Mouse (Mus musculus): ENCODE measurements at regions not wholly inside any gene's neighbourhood (a gene's known extent, or its start where the extent isn't known, plus 50 kb on each side); places are given as distances from the start of the nearest gene placed in this dataset.
"Not testable (repeated sequence)": the region's sequence is repeated elsewhere in the genome, so short reads cannot be mapped to it uniquely, and the experiment has no call there.

DNA sequence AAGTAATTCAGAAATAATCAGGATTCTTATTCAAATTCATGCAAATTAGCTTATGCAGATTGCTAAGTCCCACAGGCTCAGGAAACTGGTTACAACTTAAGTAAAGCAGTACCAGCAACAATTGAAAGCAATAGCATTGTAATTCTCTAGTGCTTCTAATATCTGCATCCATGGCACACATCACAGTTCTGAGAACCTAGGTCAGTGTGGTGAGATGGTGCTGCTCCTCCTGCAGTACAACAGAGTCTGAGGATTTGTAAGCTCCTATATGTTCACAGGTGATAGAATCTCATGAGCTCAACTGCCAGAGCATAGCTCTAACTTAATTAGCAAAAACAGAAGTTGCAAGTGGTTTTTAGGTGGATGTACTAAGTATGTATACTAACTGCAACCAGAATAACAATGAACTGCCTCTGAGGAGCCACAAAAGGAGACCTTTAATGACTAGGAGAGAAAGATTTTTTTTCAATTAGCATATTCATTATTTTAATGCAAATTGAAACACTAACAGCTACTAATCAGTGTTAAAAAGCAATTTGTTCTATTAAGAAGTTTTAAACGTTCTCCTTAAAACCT lies 403.3 kb upstream of the Lrrc3b start:
- H3K4me1 ChIP-seq (ENCODE audit: insufficient read depth, low read length): no peaks in the 10 kb centered on the region
- H3K4me2 ChIP-seq (ENCODE audit: low read depth, low read length): no peak overlapping the region
- TF ChIP-seq CTCF (IDR thresholded peaks at IDR 0.05; ENCODE audit: low read depth): no peak
- 0 out of 2 replicates have a peak, but pooled peaks have one; percentile 35 for ATAC-seq
- 27% methylated on average over 1 of the region's 1 CpGs for WGBS
- no peaks in the 10 kb centered on the region for H3K27me3 ChIP-seq (ENCODE audit: insufficient read depth, low read length)
- H3K36me3 ChIP-seq (ENCODE audit: insufficient read depth, low read length): no peaks in the 10 kb centered on the region
- H3K9ac ChIP-seq (replicated peaks; ENCODE audit: low read length): no peak overlapping the region
- DNase-seq (ENCODE audit: low spot score): no peak
- no peak overlapping the region for H3K4me3 ChIP-seq (ENCODE audit: low read length)
- H3K9me3 ChIP-seq (ENCODE audit: low read length): no peaks in the 10 kb centered on the region
- H3K27ac ChIP-seq: no peak overlapping the region

- ATAC-seq (no peak), DNase-seq (ENCODE audit: low spot score) (no peak)
- TF ChIP-seq CTCF (IDR thresholded peaks at IDR 0.05; ENCODE audit: low read depth): no peak
- no peaks in the 10 kb centered on the region for H3K4me1 ChIP-seq (ENCODE audit: insufficient read depth, low read length)
- H3K9ac ChIP-seq (replicated peaks; ENCODE audit: low read length): no peak overlapping the region
- H3K36me3 ChIP-seq (ENCODE audit: insufficient read depth, low read length): no peaks in the 10 kb centered on the region
- H3K4me2 ChIP-seq (ENCODE audit: low read depth, low read length): no peak overlapping the region
- 70% methylated on average over 3 of the region's 3 CpGs for WGBS
- no peak overlapping the region for H3K27ac ChIP-seq
- no peak overlapping the region for H3K4me3 ChIP-seq (ENCODE audit: low read length)
- no peaks in the 10 kb centered on the region for H3K9me3 ChIP-seq (ENCODE audit: low read length)
- H3K27me3 ChIP-seq (ENCODE audit: insufficient read depth, low read length): no peaks in the 10 kb centered on the region
These were observed 380.6 kb upstream of the Ngly1 start for GRCm38 (mm10) chr14:15868520-15868919.

GRCm38 (mm10) chr14:15872013-15872412 lies 377.1 kb upstream of the Ngly1 start:
- H3K4me3 ChIP-seq (ENCODE audit: low read length): no peak overlapping the region
- no peak for TF ChIP-seq CTCF (IDR thresholded peaks at IDR 0.05; ENCODE audit: low read depth)

DNA sequence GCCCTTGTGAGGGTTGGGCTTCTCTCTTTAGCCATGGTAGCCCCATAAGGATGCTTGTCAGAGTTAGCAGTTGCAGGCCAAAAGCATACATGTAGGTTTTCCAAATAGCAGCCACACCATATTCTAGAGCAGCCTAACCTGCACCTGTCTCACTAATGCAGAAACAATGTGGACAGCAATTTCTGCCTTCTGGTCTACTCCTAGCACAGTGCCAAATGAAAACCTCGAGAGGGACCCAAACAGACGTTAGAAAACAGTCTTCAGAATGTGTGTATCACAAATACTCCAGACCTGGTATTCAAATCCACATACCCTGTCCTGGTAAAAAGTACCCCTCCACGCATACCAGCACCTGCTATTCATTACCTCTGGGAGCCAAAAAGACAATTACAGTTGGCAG lies 368.9 kb upstream of the Ngly1 start:
- Histone ChIP-seq H3K4me3 (ENCODE audit: low read length) (no peak overlapping the region), H3K27ac (no peak overlapping the region), H3K27me3 (ENCODE audit: insufficient read depth, low read length) (no peaks in the 10 kb centered on the region), H3K4me2 (ENCODE audit: low read depth, low read length) (no peak overlapping the region), H3K9me3 (ENCODE audit: low read length) (no peaks in the 10 kb centered on the region), H3K36me3 (ENCODE audit: insufficient read depth, low read length) (no peaks in the 10 kb centered on the region), H3K9ac (replicated peaks; ENCODE audit: low read length) (no peak overlapping the region), H3K4me1 (ENCODE audit: insufficient read depth, low read length) (no peaks in the 10 kb centered on the region)
- 75% methylated on average over 3 of the region's 3 CpGs for whole genome bisulfite sequencing
- no peak for ATAC-seq
- DNase-seq (ENCODE audit: low spot score): no peak
- no peak for TF ChIP-seq CTCF (IDR thresholded peaks at IDR 0.05; ENCODE audit: low read depth)

More at GRCm38 (mm10) chr14:15872013-15872412, 377.1 kb upstream of the Ngly1 start:
- 95% methylated on average over 2 of the region's 2 CpGs for WGBS
- H3K27me3 ChIP-seq (ENCODE audit: insufficient read depth, low read length): no peaks in the 10 kb centered on the region
- ATAC-seq (no peak), DNase-seq (ENCODE audit: low spot score) (no peak)
- H3K4me2 ChIP-seq (ENCODE audit: low read depth, low read length): no peak overlapping the region
- no peak overlapping the region for H3K27ac ChIP-seq
- H3K9ac ChIP-seq (replicated peaks; ENCODE audit: low read length): no peak overlapping the region
- H3K9me3 ChIP-seq (ENCODE audit: low read length): no peaks in the 10 kb centered on the region
- H3K36me3 ChIP-seq (ENCODE audit: insufficient read depth, low read length): no peaks in the 10 kb centered on the region
- H3K4me1 ChIP-seq (ENCODE audit: insufficient read depth, low read length): no peaks in the 10 kb centered on the region

GRCm38 (mm10) chr14:15881284-15881683 lies 367.8 kb upstream of the Ngly1 start:
- 74% methylated on average over 1 of the region's 1 CpGs for WGBS
- H3K9ac ChIP-seq (replicated peaks; ENCODE audit: low read length): no peak overlapping the region
- no peaks in the 10 kb centered on the region for H3K9me3 ChIP-seq (ENCODE audit: low read length)
- no peak overlapping the region for H3K4me2 ChIP-seq (ENCODE audit: low read depth, low read length)
- no peaks in the 10 kb centered on the region for H3K27me3 ChIP-seq (ENCODE audit: insufficient read depth, low read length)
- no peak overlapping the region for H3K4me3 ChIP-seq (ENCODE audit: low read length)
- TF ChIP-seq CTCF (IDR thresholded peaks at IDR 0.05; ENCODE audit: low read depth): peak; percentile 65
- H3K4me1 ChIP-seq (ENCODE audit: insufficient read depth, low read length): no peaks in the 10 kb centered on the region
- no peaks in the 10 kb centered on the region for H3K36me3 ChIP-seq (ENCODE audit: insufficient read depth, low read length)
- ATAC-seq (no peak), DNase-seq (ENCODE audit: low spot score) (peak; percentile 23)
- no peak overlapping the region for H3K27ac ChIP-seq

GRCm38 (mm10) chr14:15884641-15885340 lies 364.3 kb upstream of the Ngly1 start:
- Histone ChIP-seq H3K9ac (replicated peaks; ENCODE audit: low read length) (no peak overlapping the region), H3K4me3 (ENCODE audit: low read length) (no peak overlapping the region), H3K27ac (no peak overlapping the region), H3K27me3 (ENCODE audit: insufficient read depth, low read length) (no peaks in the 10 kb centered on the region), H3K4me1 (ENCODE audit: insufficient read depth, low read length) (no peaks in the 10 kb centered on the region), H3K9me3 (ENCODE audit: low read length) (no peaks in the 10 kb centered on the region), H3K36me3 (ENCODE audit: insufficient read depth, low read length) (no peaks in the 10 kb centered on the region), H3K4me2 (ENCODE audit: low read depth, low read length) (no peak overlapping the region)
- 77% methylated on average over 2 of the region's 2 CpGs for WGBS
- DNase-seq (ENCODE audit: low spot score) (no peak), ATAC-seq (no peak)
- TF ChIP-seq CTCF (IDR thresholded peaks at IDR 0.05; ENCODE audit: low read depth): no peak

- Histone ChIP-seq H3K4me3 (ENCODE audit: low read length) (no peak overlapping the region), H3K36me3 (ENCODE audit: insufficient read depth, low read length) (no peaks in the 10 kb centered on the region), H3K27ac (no peak overlapping the region), H3K4me2 (ENCODE audit: low read depth, low read length) (no peak overlapping the region), H3K9me3 (ENCODE audit: low read length) (no peaks in the 10 kb centered on the region), H3K9ac (replicated peaks; ENCODE audit: low read length) (no peak overlapping the region), H3K4me1 (ENCODE audit: insufficient read depth, low read length) (no peaks in the 10 kb centered on the region), H3K27me3 (ENCODE audit: insufficient read depth, low read length) (no peaks in the 10 kb centered on the region)
- WGBS: 58% methylated on average over 1 of the region's 1 CpGs
- DNase-seq (ENCODE audit: low spot score) (no peak), ATAC-seq (no peak)
- TF ChIP-seq CTCF (IDR thresholded peaks at IDR 0.05; ENCODE audit: low read depth): no peak
These were observed 352.0 kb upstream of the Ngly1 start for GRCm38 (mm10) chr14:15897098-15897497.

- ATAC-seq; H3K27ac ChIP-seq; DNase-seq (ENCODE audit: low spot score); H3K27me3 ChIP-seq (ENCODE audit: insufficient read depth, low read length); H3K9ac ChIP-seq (replicated peaks; ENCODE audit: low read length); H3K9me3 ChIP-seq (ENCODE audit: low read length); H3K4me2 ChIP-seq (ENCODE audit: low read depth, low read length); H3K36me3 ChIP-seq (ENCODE audit: insufficient read depth, low read length); H3K4me1 ChIP-seq (ENCODE audit: insufficient read depth, low read length); H3K4me3 ChIP-seq (ENCODE audit: low read length): not testable (repeated sequence)
- WGBS: 89% methylated on average over 11 of the region's 11 CpGs
These were observed 342.7 kb upstream of the Ngly1 start for GRCm38 (mm10) chr14:15906429-15906828.

GRCm38 (mm10) chr14:15913206-15913605 lies 335.9 kb upstream of the Ngly1 start:
- H3K4me3 ChIP-seq (ENCODE audit: low read length); H3K36me3 ChIP-seq (ENCODE audit: insufficient read depth, low read length); ATAC-seq; H3K4me2 ChIP-seq (ENCODE audit: low read depth, low read length); H3K27ac ChIP-seq; H3K9ac ChIP-seq (replicated peaks; ENCODE audit: low read length); DNase-seq (ENCODE audit: low spot score); H3K4me1 ChIP-seq (ENCODE audit: insufficient read depth, low read length); H3K27me3 ChIP-seq (ENCODE audit: insufficient read depth, low read length); H3K9me3 ChIP-seq (ENCODE audit: low read length): not testable (repeated sequence)
- 67% methylated on average over 4 of the region's 4 CpGs for WGBS
